Mouse (Mus musculus) adrenal gland, postnatal 14 days (tissue): Measurements from ENCODE around the gene Ptprj. TPM values are rescaled to one million over a fixed set of nuclear protein-coding genes. Genes with fewer than 3 reads are reported as not detected.

Source experiments
- DNase-seq: peaks from one replicate; pipeline ENCODE4 v3.0.0; 2021; ENCODE audit warnings: mixed read lengths
- long read RNA-seq, 2 experiments: library from polyadenylated mRNA; stranded (forward); transcript quantifications; one replicate each; pipeline ENCODE4 v2.0.0; 2021
- total RNA-seq: library from RNA; stranded (reverse); gene quantifications from 2 replicates; pipeline ENCODE4 v1.2.3, GENCODE M21; 2021

The Ptprj gene
- total RNA-seq: 23.7 and 23.9 TPM in 2 replicates
- long read RNA-seq, experiment 1, partial matches to known transcripts: 0 of 4 reads
- long read RNA-seq, experiment 1, other reads (novel, unspliced or antisense): 4 of 4 reads
- long read RNA-seq, experiment 2, partial matches to known transcripts: 0 of 5 reads
- long read RNA-seq, experiment 2, other reads (novel, unspliced or antisense): 5 of 5 reads

DNA sequence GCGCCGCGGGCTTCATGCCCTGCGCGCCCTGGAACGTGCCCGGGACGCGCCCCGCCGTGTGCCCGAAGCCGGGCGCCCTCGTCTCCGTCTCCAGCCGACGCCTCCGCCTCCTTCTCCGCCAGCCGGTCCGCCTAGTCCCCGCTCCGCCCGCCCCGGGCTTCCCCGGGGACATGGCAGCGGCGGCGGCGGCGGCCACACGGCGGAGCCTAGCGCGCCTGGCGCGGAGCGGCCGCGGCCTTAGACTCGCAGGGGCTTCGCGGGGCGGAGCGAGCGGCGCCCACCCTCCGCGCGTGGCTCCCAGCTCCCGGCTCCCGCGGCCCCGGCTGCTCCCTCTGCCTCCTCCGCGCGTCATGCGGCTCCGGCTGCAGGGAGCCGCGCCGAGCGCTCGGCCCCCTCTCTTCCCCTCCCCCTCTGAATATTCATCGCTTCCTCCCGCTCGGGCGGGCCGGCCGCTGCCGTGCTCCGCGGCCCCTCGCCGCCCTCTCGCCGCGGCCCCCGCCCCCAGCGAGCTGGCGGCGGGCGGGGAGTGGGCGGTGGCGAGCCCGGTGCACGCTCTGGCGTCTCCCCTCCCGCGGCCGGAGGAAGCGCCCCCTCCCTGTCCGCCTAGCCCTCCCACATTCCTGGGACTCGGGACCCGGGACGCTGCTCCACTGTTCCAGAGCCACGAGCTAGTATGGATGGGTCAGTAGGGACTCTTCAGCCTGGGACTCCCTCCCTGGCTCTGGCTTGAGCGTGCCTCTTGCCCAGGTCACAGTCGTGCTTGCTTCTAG, at the start of gene Ptprj:
Ptprj (minus strand) TSS at position 412 of the 770 bp plus-strand sequence.
- peak; percentile 84 for DNase-seq

- DNase-seq: no peak
Observed at GRCm38 (mm10) chr2:90629552-90629951, 49.1 kb upstream of the Ptprj start.

- DNase-seq: peak; percentile 24
Observed at GRCm38 (mm10) chr2:90628261-90628660, 47.8 kb upstream of the Ptprj start.

GRCm38 (mm10) chr2:90624920-90625319, 44.5 kb upstream of the Ptprj start:
- peak; percentile 73 for DNase-seq

GRCm38 (mm10) chr2:90624339-90624738, 43.9 kb upstream of the Ptprj start:
- peak; percentile 52 for DNase-seq

GRCm38 (mm10) chr2:90620815-90621214, 40.4 kb upstream of the Ptprj start:
- DNase-seq: no peak

GRCm38 (mm10) chr2:90619648-90620047, 39.2 kb upstream of the Ptprj start:
- DNase-seq: no peak

DNA sequence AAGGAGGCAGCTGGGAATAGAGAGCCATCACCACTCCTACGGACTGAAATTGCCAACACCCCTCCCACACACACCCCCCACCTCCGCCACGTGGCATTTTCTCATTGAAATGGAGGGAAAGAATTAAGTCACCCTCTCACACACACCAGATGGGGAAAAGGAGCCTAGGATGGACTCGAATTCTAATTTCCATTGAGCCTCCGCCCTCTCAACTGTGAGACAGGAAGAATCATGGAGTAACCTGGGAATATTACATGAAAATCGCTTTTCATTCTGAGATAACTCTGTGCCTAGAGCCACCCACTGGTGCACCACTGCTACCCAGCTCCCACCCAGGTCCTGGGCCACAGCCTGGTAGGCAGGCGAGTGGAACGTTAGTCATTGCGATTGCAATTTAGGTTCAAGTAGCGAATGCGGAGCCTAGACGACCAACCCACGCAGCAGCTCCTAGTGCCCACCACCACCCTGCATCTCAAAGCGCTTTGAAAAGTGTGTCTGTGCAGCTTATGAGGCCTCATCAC, 34.3 kb upstream of the Ptprj start:
- DNase-seq: no peak

- no peak for DNase-seq
Observed at GRCm38 (mm10) chr2:90613591-90613990, 33.1 kb upstream of the Ptprj start.

GRCm38 (mm10) chr2:90613006-90613405, 32.6 kb upstream of the Ptprj start:
- DNase-seq: no peak

GRCm38 (mm10) chr2:90611959-90612571, 31.6 kb upstream of the Ptprj start:
- peak; percentile 93 for DNase-seq

DNA sequence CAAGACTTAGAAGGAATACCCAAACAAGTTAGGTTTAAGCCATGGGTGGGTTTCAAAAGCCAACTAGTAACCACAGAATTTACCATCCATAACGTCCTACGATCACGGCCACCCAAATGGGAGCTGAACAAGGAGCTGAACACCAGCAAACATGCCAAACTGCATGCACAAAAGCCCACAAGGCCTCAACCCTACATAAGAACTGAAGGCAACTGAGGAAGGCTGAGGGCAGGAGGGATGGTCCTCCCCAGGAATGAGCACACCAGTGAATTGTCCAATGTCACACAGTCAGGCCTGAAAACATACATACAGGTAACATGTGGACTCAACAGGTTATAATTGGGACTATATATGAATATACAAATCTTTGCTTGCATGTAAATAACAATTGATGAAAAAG, 20.6 kb upstream of the Ptprj start:
- no peak for DNase-seq

GRCm38 (mm10) chr2:90588141-90588540, 7.7 kb upstream of the Ptprj start:
- no peak for DNase-seq

GRCm38 (mm10) chr2:90584506-90584905, 4.1 kb upstream of the Ptprj start:
- no peak for DNase-seq

- peak; percentile 50 for DNase-seq
Observed at GRCm38 (mm10) chr2:90583628-90584131, 3.2 kb upstream of the Ptprj start.

GRCm38 (mm10) chr2:90582814-90583213, 2.4 kb upstream of the Ptprj start:
- no peak for DNase-seq

- DNase-seq: no peak
Observed at GRCm38 (mm10) chr2:90582311-90582710, 1.9 kb upstream of the Ptprj start.

DNA sequence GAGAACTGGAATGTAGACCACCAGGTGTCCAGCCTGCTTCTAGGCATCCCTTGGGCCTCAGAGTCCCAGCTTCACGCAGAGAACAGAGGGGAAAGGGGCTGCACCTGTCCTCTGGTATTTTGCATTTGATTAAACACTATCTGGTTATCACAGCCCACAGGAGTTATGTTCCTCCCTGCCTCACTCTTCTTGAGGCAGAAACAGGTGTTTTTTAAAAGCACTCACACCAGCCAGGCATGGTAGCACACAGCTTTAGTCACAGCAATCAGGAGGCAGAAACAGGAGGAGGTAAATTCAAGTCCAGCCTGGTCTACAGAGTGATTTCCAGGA, 1.3 kb upstream of the Ptprj start:
- no peak for DNase-seq

GRCm38 (mm10) chr2:90581006-90581795, 754 bp upstream of the Ptprj start:
- no peak for DNase-seq

DNA sequence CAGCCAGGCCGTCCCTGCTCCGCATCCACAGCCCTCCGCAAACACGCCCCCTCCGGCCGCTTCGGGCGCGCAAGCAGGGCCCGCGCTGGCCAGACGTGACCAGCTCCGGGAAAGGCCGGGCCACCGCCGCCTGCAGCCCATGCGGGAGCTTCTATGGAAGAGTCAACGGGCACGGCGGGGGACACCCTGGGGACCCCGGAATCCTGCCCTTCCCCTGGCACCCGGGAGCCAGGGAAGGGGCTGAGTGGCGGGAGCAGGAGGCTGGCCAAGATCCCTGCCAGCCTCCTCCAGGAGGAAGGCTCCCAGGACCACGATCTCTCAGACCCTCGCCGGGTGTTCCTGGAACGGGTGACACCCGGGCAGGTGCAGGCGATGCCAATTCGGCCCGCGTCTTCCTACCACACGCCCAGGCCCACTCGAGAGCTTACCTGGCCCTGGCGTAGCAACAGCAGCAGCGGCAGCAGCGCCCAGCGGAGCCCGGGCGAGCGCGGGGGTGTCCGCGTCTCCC, 665 bp downstream of the Ptprj start:
- peak; percentile 83 for DNase-seq

GRCm38 (mm10) chr2:90579038-90579727, 1.3 kb downstream of the Ptprj start:
- no peak for DNase-seq
